Mouse (Mus musculus) neural tube, embryonic 14.5 days (tissue): ENCODE results near the gene Sema3g. TPM values are rescaled to one million over a fixed set of nuclear protein-coding genes. Genes with fewer than 3 reads are reported as not detected.

Experiments used
- ATAC-seq: fragments of 200-750 bp; cut with Nextera tagmentation; 2 replicates; pipeline ENCODE4 v1.8.0; 2017; ENCODE audit warnings: low read depth, mild to moderate bottlenecking, moderate TSS enrichment, moderate library complexity
- H3K27ac ChIP-seq: fragments of 300-500 bp; sonication (generic); 2 replicates; pipeline ENCODE4 v1.5.1; 2014; ENCODE audit warnings: low read depth, mild to moderate bottlenecking, control low read depth, low read length, moderate library complexity, mixed read lengths
- H3K27me3 ChIP-seq: fragments of 300-500 bp; sonication (generic); 2 replicates; pipeline ENCODE4 v1.6.1; 2014; ENCODE audit warnings: low read length; ENCODE audit not compliant: control insufficient read depth, insufficient read depth
- H3K36me3 ChIP-seq: fragments of 300-500 bp; sonication (generic); 2 replicates; pipeline ENCODE4 v1.6.1; 2014; ENCODE audit warnings: low read length, mixed read lengths; ENCODE audit not compliant: control insufficient read depth, insufficient read depth
- H3K4me1 ChIP-seq: fragments of 300-500 bp; sonication (generic); 2 replicates; pipeline ENCODE4 v1.6.1; 2014; ENCODE audit warnings: low read length; ENCODE audit not compliant: control insufficient read depth, insufficient read depth
- H3K4me2 ChIP-seq: fragments of 300-500 bp; sonication (generic); 2 replicates; pipeline ENCODE4 v1.6.1; 2014; ENCODE audit warnings: mild to moderate bottlenecking, low read depth, low read length, control low read depth
- H3K4me3 ChIP-seq: fragments of 300-500 bp; sonication (generic); 2 replicates; pipeline ENCODE4 v1.5.1; 2014; ENCODE audit warnings: low read depth, low read length, control low read depth, mixed read lengths
- H3K9ac ChIP-seq: fragments of 300-500 bp; sonication (generic); replicated peaks from 2 replicates; pipeline ENCODE4 v1.6.1; 2014; ENCODE audit warnings: low read depth, mild to moderate bottlenecking, control low read depth, low read length, mixed read lengths
- H3K9me3 ChIP-seq: fragments of 300-500 bp; sonication (generic); 2 replicates; pipeline ENCODE4 v1.6.1; 2016; ENCODE audit warnings: low read length; ENCODE audit not compliant: control insufficient read depth
- WGBS: fragments of 180-500 bp; shearing (Covaris S2); extraction: QIAGEN DNeasy Blood & Tissue Kit; methylation state at CpG from one replicate; pipeline ENCODE4 v1.1.7; 2014; 5-methylcytosine and 5-hydroxymethylcytosine counted together
- polyA plus RNA-seq: library from polyadenylated mRNA; unstranded; fragments of >200 nt; fragmentation: Nextera tagmentation; extraction: Ambion mirVana; gene quantifications from 2 replicates; pipeline ENCODE4 v1.2.1, GENCODE M21; 2014

Gene Sema3g
- polyA plus RNA-seq, 1 experiment from 2014 or later, result 0.13 TPM

GRCm38 (mm10) chr14:31212499-31212898, 5.2 kb upstream of the Sema3g start:
- Histone ChIP-seq H3K9me3 (no peaks in the 10 kb centered on the region), H3K27ac (no peak overlapping the region), H3K9ac (no peak overlapping the region), H3K36me3 (no peaks in the 10 kb centered on the region), H3K27me3 (no peaks in the 10 kb centered on the region), H3K4me1 (no peaks in the 10 kb centered on the region; the same call in 1 of the 2 replicates), H3K4me2 (no peak overlapping the region), H3K4me3 (no peak overlapping the region)
- no peak for ATAC-seq
- WGBS, result 98% methylated on average over 3 of the region's 3 CpGs

- ATAC-seq, result no peak
These were observed 3.8 kb upstream of the Sema3g start for GRCm38 (mm10) chr14:31213868-31214267.

GRCm38 (mm10) chr14:31214684-31215083, 3.0 kb upstream of the Sema3g start:
- no peak for ATAC-seq
- no peaks in the 10 kb centered on the region for H3K36me3 ChIP-seq
- no peak overlapping the region for H3K4me2 ChIP-seq
- H3K9me3 ChIP-seq, result no peaks in the 10 kb centered on the region
- H3K9ac ChIP-seq, result no peak overlapping the region
- no peaks in the 10 kb centered on the region; the same call in 1 of the 2 replicates for H3K4me1 ChIP-seq
- H3K4me3 ChIP-seq, result no peak overlapping the region
- 94% methylated on average over 3 of the region's 3 CpGs for WGBS
- no peak overlapping the region for H3K27ac ChIP-seq
- no peaks in the 10 kb centered on the region for H3K27me3 ChIP-seq

More at GRCm38 (mm10) chr14:31213868-31214267, 3.8 kb upstream of the Sema3g start:
- H3K9me3 ChIP-seq, result no peaks in the 10 kb centered on the region
- no peak overlapping the region for H3K9ac ChIP-seq
- no peak overlapping the region for H3K4me3 ChIP-seq
- H3K27me3 ChIP-seq, result no peaks in the 10 kb centered on the region
- H3K36me3 ChIP-seq, result no peaks in the 10 kb centered on the region
- no peak overlapping the region for H3K27ac ChIP-seq
- WGBS, result 71% methylated on average over 8 of the region's 8 CpGs
- no peaks in the 10 kb centered on the region; the same call in 1 of the 2 replicates for H3K4me1 ChIP-seq
- no peak overlapping the region for H3K4me2 ChIP-seq

GRCm38 (mm10) chr14:31215157-31216002, 2.3 kb upstream of the Sema3g start:
- Histone ChIP-seq H3K9ac (no peak overlapping the region), H3K27ac (no peak overlapping the region), H3K4me2 (no peak overlapping the region), H3K27me3 (no peaks in the 10 kb centered on the region), H3K36me3 (no peaks in the 10 kb centered on the region), H3K4me3 (no peak overlapping the region), H3K4me1 (no peaks in the 10 kb centered on the region; the same call in 1 of the 2 replicates), H3K9me3 (no peaks in the 10 kb centered on the region)
- WGBS, result 33% methylated on average over 15 of the region's 15 CpGs
- ATAC-seq, result peak; percentile 75

- ATAC-seq, result no peak
- Histone ChIP-seq H3K9ac (peak within 1 kb of the TSS; percentile 16; the same call in 1 of the 2 replicates), H3K4me1 (no peaks in the 10 kb centered on the region; the same call in 1 of the 2 replicates), H3K9me3 (no peaks in the 10 kb centered on the region), H3K4me3 (no peak within 1 kb of the TSS), H3K27ac (no peak within 1 kb of the TSS), H3K27me3 (no peaks in the 10 kb centered on the region), H3K36me3 (no peaks in the 10 kb centered on the region), H3K4me2 (peak within 1 kb of the TSS; percentile 14; the same call in 1 of the 2 replicates)
- WGBS, result 52% methylated on average over 2 of the region's 2 CpGs
These were observed 814 bp upstream of the Sema3g start, which contains the start of gene Nisch for GRCm38 (mm10) chr14:31216846-31217245. Gene Nisch, minus strand, starts transcription at chr14:31216946.

- Histone ChIP-seq H3K4me3 (no peak overlapping the region), H3K4me2 (no peak overlapping the region), H3K4me1 (no peaks in the 10 kb centered on the region), H3K36me3 (no peaks in the 10 kb centered on the region), H3K27me3 (no peaks in the 10 kb centered on the region), H3K27ac (no peak overlapping the region), H3K9me3 (no peaks in the 10 kb centered on the region), H3K9ac (no peak overlapping the region)
- 57% methylated on average over 4 of the region's 4 CpGs for WGBS
- ATAC-seq, result peak; percentile 61; the same call in 1 of the 2 replicates
These were observed 9.3 kb downstream of the Sema3g start for GRCm38 (mm10) chr14:31226978-31227377.

- Histone ChIP-seq H3K27me3 (no peaks in the 10 kb centered on the region), H3K9me3 (no peaks in the 10 kb centered on the region), H3K4me1 (no peaks in the 10 kb centered on the region), H3K9ac (no peak overlapping the region), H3K27ac (no peak overlapping the region), H3K4me2 (no peak overlapping the region), H3K36me3 (no peaks in the 10 kb centered on the region), H3K4me3 (no peak overlapping the region)
- 77% methylated on average over 6 of the region's 6 CpGs for WGBS
- no peak for ATAC-seq
These were observed 10.6 kb downstream of the Sema3g start for GRCm38 (mm10) chr14:31228234-31228633.

- Histone ChIP-seq H3K9me3 (no peaks in the 10 kb centered on the region), H3K4me1 (0 out of 2 replicates have a peak, but pooled peaks cover 3% of the 10 kb centered on the region), H3K27ac (no peak overlapping the region), H3K4me3 (no peak overlapping the region), H3K36me3 (no peaks in the 10 kb centered on the region), H3K4me2 (no peak overlapping the region), H3K9ac (no peak overlapping the region), H3K27me3 (no peaks in the 10 kb centered on the region)
- no peak for ATAC-seq
- 65% methylated on average over 8 of the region's 8 CpGs for WGBS
These were observed 12.8 kb downstream of the Sema3g start for GRCm38 (mm10) chr14:31230442-31230841.

GRCm38 (mm10) chr14:31232404-31233069, 14.9 kb downstream of the Sema3g start:
- Histone ChIP-seq H3K27ac (no peak overlapping the region), H3K9ac (no peak overlapping the region), H3K4me1 (0 out of 2 replicates have a peak, but pooled peaks cover 3% of the 10 kb centered on the region), H3K27me3 (no peaks in the 10 kb centered on the region), H3K4me3 (no peak overlapping the region), H3K36me3 (no peaks in the 10 kb centered on the region), H3K9me3 (no peaks in the 10 kb centered on the region), H3K4me2 (no peak overlapping the region)
- 88% methylated on average over 13 of the region's 13 CpGs for WGBS
- ATAC-seq, result no peak
